Mouse (Mus musculus): Measurements from ENCODE around the gene Pkp4. TPM values are rescaled to one million over a fixed set of nuclear protein-coding genes. Genes with fewer than 3 reads are reported as not detected.
"Not testable (repeated sequence)": the region's sequence is repeated elsewhere in the genome, so short reads cannot be mapped to it uniquely, and the experiment has no call there.

Pkp4 gene
- total and polyA plus RNA-seq, 2 experiments: 38.4 to 42.7 TPM

DNA sequence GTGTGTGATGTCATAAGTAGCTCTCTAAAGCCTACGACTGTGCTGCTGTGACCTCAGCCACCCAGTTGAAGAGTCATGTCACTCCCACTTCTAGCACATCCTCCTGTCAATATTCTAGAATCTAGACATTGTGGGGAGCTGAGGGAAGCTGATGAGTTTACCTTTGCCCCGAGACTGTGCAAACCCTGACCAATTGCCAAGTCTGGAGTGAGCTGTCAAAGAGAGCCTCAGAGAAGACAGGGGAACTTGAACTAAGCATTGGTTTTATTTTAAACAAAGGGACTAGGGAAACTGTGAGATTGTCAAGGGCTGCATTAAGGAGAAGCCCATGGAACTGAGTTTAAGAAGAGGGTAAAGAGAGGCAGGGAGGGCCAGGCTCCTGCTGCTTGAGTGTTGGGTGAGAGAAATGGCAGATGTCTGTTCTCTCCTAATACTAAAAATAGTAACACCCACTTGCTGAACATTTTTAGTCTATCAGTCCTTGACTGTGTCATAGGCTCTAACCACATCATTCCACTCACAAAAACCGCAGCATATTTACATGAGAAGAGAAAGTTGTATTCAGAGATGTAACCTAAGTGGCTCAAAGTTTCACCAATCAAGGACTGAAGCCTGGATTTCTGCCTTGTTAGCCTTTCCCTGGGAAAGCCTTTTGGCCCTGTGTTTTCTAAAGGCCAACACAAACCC is 203.6 kb downstream of the Pkp4 start:
- Histone ChIP-seq H3K4me1 (ENCODE audit: control insufficient read depth, insufficient read depth, low read length) (no peaks in the 10 kb centered on the region), H3K79me2 (ENCODE audit: control insufficient read depth, insufficient read depth, low read length) (no peaks in the 10 kb centered on the region), H3K27me3 (ENCODE audit: control insufficient read depth, insufficient read depth, low read length) (no peaks in the 10 kb centered on the region), H3K36me3 (ENCODE audit: control insufficient read depth, insufficient read depth, low read length) (no peaks in the 10 kb centered on the region), H3K4me3 (ENCODE audit: insufficient read depth, low read depth, low read length) (no peak overlapping the region), H3K27ac (replicated peaks; ENCODE audit: insufficient read depth, low read depth, low read length) (no peak overlapping the region), H3K9ac (ENCODE audit: low read depth, low read length) (no peak overlapping the region)
- TF ChIP-seq CTCF (IDR thresholded peaks at IDR 0.05; ENCODE audit: low read depth, low read length) (no peak), POLR2A (IDR thresholded peaks at IDR 0.05; ENCODE audit: extremely low read depth, insufficient read depth, low read length) (no peak)
- WGBS: 63% methylated on average over 3 of the region's 3 CpGs
- DNase-seq (ENCODE audit: extremely low read depth, low read depth, low spot score): no peak

DNA sequence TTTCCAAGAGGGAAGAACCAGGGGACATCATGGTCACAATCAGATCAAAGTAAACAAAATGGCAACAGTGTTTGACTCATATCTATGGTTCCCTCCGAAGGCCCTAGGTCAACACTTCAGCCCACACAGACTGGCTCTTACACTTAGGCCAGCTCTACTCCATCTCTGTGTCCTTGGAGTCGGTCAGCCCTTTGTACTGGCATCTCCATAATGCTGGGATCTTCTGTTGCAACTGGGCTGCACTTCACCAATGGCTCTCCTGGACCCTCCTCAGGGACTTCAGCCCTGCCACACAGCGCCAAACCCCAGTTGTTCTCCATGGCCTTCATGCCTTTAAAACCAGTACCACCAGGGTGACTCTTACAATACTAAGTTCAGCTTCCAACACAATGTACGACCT is 206.5 kb downstream of the Pkp4 start:
- no peaks in the 10 kb centered on the region for H3K79me2 ChIP-seq (ENCODE audit: control insufficient read depth, insufficient read depth, low read length)
- H3K4me3 ChIP-seq (ENCODE audit: insufficient read depth, low read depth, low read length): no peak overlapping the region
- H3K27ac ChIP-seq (replicated peaks; ENCODE audit: insufficient read depth, low read depth, low read length): no peak overlapping the region
- no peaks in the 10 kb centered on the region for H3K36me3 ChIP-seq (ENCODE audit: control insufficient read depth, insufficient read depth, low read length)
- no peak for DNase-seq (ENCODE audit: extremely low read depth, low read depth, low spot score)
- TF ChIP-seq CTCF (IDR thresholded peaks at IDR 0.05; ENCODE audit: low read depth, low read length) (no peak), POLR2A (IDR thresholded peaks at IDR 0.05; ENCODE audit: extremely low read depth, insufficient read depth, low read length) (no peak)
- H3K27me3 ChIP-seq (ENCODE audit: control insufficient read depth, insufficient read depth, low read length): no peaks in the 10 kb centered on the region
- no peaks in the 10 kb centered on the region for H3K4me1 ChIP-seq (ENCODE audit: control insufficient read depth, insufficient read depth, low read length)
- 86% methylated on average over 4 of the region's 4 CpGs for WGBS
- no peak overlapping the region for H3K9ac ChIP-seq (ENCODE audit: low read depth, low read length)

DNA sequence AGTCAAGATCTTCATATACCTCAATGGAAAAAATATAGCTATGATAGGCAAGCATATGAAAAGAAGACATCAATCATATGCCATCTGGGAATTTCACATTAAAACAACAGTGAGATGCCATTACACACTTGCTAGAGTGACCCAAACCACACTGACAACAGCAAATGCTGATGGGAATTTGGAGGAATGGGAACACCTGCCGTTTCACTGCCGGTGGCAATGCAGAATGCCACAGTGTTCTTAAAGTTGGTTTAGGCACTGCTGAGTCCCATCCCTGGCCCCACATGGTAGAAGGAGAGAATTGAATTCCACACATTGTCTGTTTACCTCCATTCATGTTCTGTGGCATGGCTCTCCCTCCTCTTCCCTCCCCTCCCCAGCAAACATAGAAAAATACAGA is 212.5 kb downstream of the Pkp4 start:
- no peak for DNase-seq (ENCODE audit: extremely low read depth, low read depth, low spot score)
- TF ChIP-seq POLR2A (IDR thresholded peaks at IDR 0.05; ENCODE audit: extremely low read depth, insufficient read depth, low read length) (no peak), CTCF (IDR thresholded peaks at IDR 0.05; ENCODE audit: low read depth, low read length) (no peak)
- H3K27me3 ChIP-seq (ENCODE audit: control insufficient read depth, insufficient read depth, low read length): no peaks in the 10 kb centered on the region
- WGBS: 99% methylated on average over 2 of the region's 2 CpGs
- no peak overlapping the region for H3K9ac ChIP-seq (ENCODE audit: low read depth, low read length)
- no peaks in the 10 kb centered on the region for H3K79me2 ChIP-seq (ENCODE audit: control insufficient read depth, insufficient read depth, low read length)
- no peaks in the 10 kb centered on the region for H3K4me1 ChIP-seq (ENCODE audit: control insufficient read depth, insufficient read depth, low read length)
- no peak overlapping the region for H3K4me3 ChIP-seq (ENCODE audit: insufficient read depth, low read depth, low read length)
- no peak overlapping the region for H3K27ac ChIP-seq (replicated peaks; ENCODE audit: insufficient read depth, low read depth, low read length)
- no peaks in the 10 kb centered on the region for H3K36me3 ChIP-seq (ENCODE audit: control insufficient read depth, insufficient read depth, low read length)

DNA sequence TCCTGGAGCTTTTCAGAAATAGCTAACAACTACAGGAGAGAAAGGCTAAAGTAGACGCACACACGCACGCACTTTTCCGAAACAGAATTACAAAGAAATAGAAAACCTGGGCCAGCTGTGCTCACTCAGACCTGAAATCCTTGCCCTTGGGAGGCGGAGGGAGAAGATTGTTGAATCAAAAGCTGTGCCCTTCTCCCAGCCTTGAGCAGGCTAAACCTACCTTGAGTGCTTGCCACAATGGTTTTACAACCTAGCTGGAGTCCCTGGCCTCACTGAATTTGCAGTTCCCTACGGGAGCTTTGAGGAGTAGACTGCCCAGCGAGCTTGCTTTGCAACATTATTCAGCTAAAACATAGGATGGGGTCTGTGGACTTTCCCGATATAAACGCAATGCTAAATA is 217.4 kb downstream of the Pkp4 start:
- 96% methylated on average over 9 of the region's 9 CpGs for WGBS
- H3K4me1 ChIP-seq (ENCODE audit: control insufficient read depth, insufficient read depth, low read length): no peaks in the 10 kb centered on the region
- no peaks in the 10 kb centered on the region for H3K79me2 ChIP-seq (ENCODE audit: control insufficient read depth, insufficient read depth, low read length)
- no peak overlapping the region for H3K4me3 ChIP-seq (ENCODE audit: insufficient read depth, low read depth, low read length)
- no peaks in the 10 kb centered on the region for H3K36me3 ChIP-seq (ENCODE audit: control insufficient read depth, insufficient read depth, low read length)
- no peak overlapping the region for H3K27ac ChIP-seq (replicated peaks; ENCODE audit: insufficient read depth, low read depth, low read length)
- TF ChIP-seq POLR2A (IDR thresholded peaks at IDR 0.05; ENCODE audit: extremely low read depth, insufficient read depth, low read length): no peak
- no peak for TF ChIP-seq CTCF (IDR thresholded peaks at IDR 0.05; ENCODE audit: low read depth, low read length)
- DNase-seq (ENCODE audit: extremely low read depth, low read depth, low spot score): no peak
- no peaks in the 10 kb centered on the region for H3K27me3 ChIP-seq (ENCODE audit: control insufficient read depth, insufficient read depth, low read length)
- H3K9ac ChIP-seq (ENCODE audit: low read depth, low read length): no peak overlapping the region

DNA sequence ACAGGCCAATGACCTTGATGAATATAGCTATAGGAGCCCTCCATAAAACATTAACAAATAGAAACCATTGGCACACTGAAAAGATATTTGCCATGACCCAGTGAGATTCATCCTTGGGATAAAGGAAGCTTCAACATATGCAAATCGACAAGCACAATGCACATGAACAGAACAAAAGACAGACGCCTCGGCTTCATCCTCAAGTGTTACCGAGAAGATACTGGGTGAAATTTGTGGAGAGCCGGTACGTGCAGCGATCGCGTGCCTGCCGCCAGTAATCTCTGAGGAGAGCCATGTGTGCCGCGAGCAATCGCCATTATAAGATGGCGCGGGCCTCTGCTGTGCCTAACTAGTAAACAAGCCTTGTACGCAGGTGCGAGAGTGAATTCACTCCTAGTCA is 218.2 kb downstream of the Pkp4 start:
- not testable (repeated sequence) for H3K9ac ChIP-seq (ENCODE audit: low read depth, low read length); H3K4me1 ChIP-seq (ENCODE audit: control insufficient read depth, insufficient read depth, low read length); H3K36me3 ChIP-seq (ENCODE audit: control insufficient read depth, insufficient read depth, low read length); DNase-seq (ENCODE audit: extremely low read depth, low read depth, low spot score); H3K4me3 ChIP-seq (ENCODE audit: insufficient read depth, low read depth, low read length); H3K79me2 ChIP-seq (ENCODE audit: control insufficient read depth, insufficient read depth, low read length); H3K27me3 ChIP-seq (ENCODE audit: control insufficient read depth, insufficient read depth, low read length); H3K27ac ChIP-seq (replicated peaks; ENCODE audit: insufficient read depth, low read depth, low read length)
- WGBS: 98% methylated on average over 17 of the region's 17 CpGs

DNA sequence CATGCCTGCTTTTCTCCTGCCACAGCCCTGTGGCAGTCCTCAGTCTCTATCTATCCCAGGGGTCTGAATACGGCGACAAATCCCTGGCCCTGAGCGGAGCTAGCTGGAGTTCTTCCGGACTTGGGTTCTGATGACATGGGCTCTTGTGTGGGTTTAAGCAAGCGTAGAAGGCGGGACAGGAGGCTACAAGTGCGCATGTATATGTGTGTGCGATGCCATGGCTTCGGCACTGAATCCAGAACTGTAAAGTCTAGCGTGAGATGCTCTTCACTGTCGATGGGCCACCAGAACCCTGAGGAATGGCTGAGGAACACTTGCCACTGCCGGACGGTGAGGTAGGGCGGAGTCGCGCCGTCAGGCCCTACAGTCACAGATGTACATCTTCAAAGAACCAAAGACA is 222.6 kb downstream of the Pkp4 start:
- Histone ChIP-seq H3K4me1 (ENCODE audit: control insufficient read depth, insufficient read depth, low read length) (no peaks in the 10 kb centered on the region), H3K27ac (replicated peaks; ENCODE audit: insufficient read depth, low read depth, low read length) (no peak overlapping the region), H3K9ac (ENCODE audit: low read depth, low read length) (no peak overlapping the region), H3K4me3 (ENCODE audit: insufficient read depth, low read depth, low read length) (no peak overlapping the region), H3K27me3 (ENCODE audit: control insufficient read depth, insufficient read depth, low read length) (no peaks in the 10 kb centered on the region), H3K36me3 (ENCODE audit: control insufficient read depth, insufficient read depth, low read length) (no peaks in the 10 kb centered on the region), H3K79me2 (ENCODE audit: control insufficient read depth, insufficient read depth, low read length) (no peaks in the 10 kb centered on the region)
- 98% methylated on average over 17 of the region's 17 CpGs for WGBS
- TF ChIP-seq CTCF (IDR thresholded peaks at IDR 0.05; ENCODE audit: low read depth, low read length): no peak
- no peak for TF ChIP-seq POLR2A (IDR thresholded peaks at IDR 0.05; ENCODE audit: extremely low read depth, insufficient read depth, low read length)
- no peak for DNase-seq (ENCODE audit: extremely low read depth, low read depth, low spot score)

All from liver, adult 2 months (tissue).